Comparison of ENCODE assay signal across 8 mouse cellular contexts in the genomic region with DNA sequence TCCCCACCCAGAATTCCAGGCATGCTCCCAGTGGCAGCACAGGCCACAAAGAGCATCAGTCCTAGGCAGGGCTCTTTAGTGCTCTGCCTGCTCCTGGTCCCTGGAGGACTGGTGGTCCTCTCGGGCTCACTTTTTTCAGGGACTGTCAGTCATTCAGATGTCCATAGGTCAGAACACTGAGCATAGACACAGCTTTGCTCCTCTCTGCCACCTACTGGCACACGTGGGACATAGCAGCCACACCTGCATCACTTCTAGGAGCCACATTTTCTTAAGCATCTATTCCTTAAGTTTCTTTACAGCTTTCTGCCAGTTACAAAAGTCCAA. TPM values are rescaled to one million over a fixed set of nuclear protein-coding genes. Genes with fewer than 3 reads are reported as not detected.
DNase-seq lines count a peak whose midpoint lies in the region; ATAC-seq and TF ChIP-seq lines count a peak whose summit lies in the region.

No protein-coding gene starts in this region.

- peak; percentile 42 for DNase-seq in CD4-positive, CD25-positive, alpha-beta regulatory T cell, adult 2 months (ENCODE audit: low read depth, low spot score)
- peak; percentile 26 for DNase-seq in forebrain, embryonic 10.5 days (ENCODE audit: extremely low spot score, low spot score)
- no peak for DNase-seq in urinary bladder, postnatal 4 days (ENCODE audit: low spot score in 2 of 2)
- no peak for DNase-seq in right cerebral cortex, postnatal 25 days
- DNase-seq in left cerebral cortex, postnatal 4 days: no peak

- no peak overlapping the region for H3K27ac ChIP-seq in forebrain, embryonic 10.5 days

- H3K4me1 ChIP-seq in E14TG2a.4 (replicated peaks; ENCODE audit: low read depth, low read length): peaks cover 30% of the 10 kb centered on the region
- H3K4me1 ChIP-seq in forebrain, embryonic 10.5 days: peaks cover 12% of the 10 kb centered on the region

- H3K36me3 ChIP-seq in E14TG2a.4 (ENCODE audit: insufficient read depth, low read length): no peaks in the 10 kb centered on the region
- H3K36me3 ChIP-seq in forebrain, embryonic 10.5 days (replicated peaks): no peaks in the 10 kb centered on the region

- 18% methylated on average over 2 of the region's 2 CpGs for WGBS in forebrain, embryonic 10.5 days

- ATAC-seq in CD4-positive, CD25-positive, alpha-beta regulatory T cell, adult 4 months: no peak
- ATAC-seq in megakaryocyte, adult 5-6 weeks (ENCODE audit: poor library complexity, severe bottlenecking): peak; percentile 71

- no peaks in the 10 kb centered on the region for H3K27me3 ChIP-seq in E14TG2a.4 (ENCODE audit: insufficient read depth, low read length)
- no peaks in the 10 kb centered on the region for H3K27me3 ChIP-seq in forebrain, embryonic 10.5 days (ENCODE audit: poor library complexity, severe bottlenecking)

- intact Hi-C loops in left cerebral cortex, postnatal 4 days (cut with DNase I): loop anchor here (5.0 to 10.0 kb wide), 3 partner anchors 64 to 422 kb away; no protein-coding TSS in a partner anchor

- H3K9me3 ChIP-seq in E14TG2a.4 (ENCODE audit: low read length): peaks cover 7% of the 10 kb centered on the region; the same call in 1 of the 2 replicates
- H3K9me3 ChIP-seq in forebrain, embryonic 10.5 days: no peaks in the 10 kb centered on the region

- H3K4me3 ChIP-seq in E14TG2a.4 (replicated peaks; ENCODE audit: low read length): no peak overlapping the region
- H3K4me3 ChIP-seq in forebrain, embryonic 10.5 days: no peak overlapping the region

- TF ChIP-seq CTCF in E14TG2a.4 (conservative IDR thresholded peaks at IDR 0.05; ENCODE audit: low read length): peak; percentile 94

RNA-seq across cellular contexts. Expression of a gene that starts 12.6 kb away (rescaled TPM):
- not detected for polyA plus RNA-seq in CD4-positive, CD25-positive, alpha-beta regulatory T cell, adult 4 months (2017; shearing (Covaris generic))
- polyA plus RNA-seq in forebrain, embryonic 10.5 days (2016; fragmentation: Nextera tagmentation; extraction: Ambion mirVana): not detected in 2 replicates
- total RNA-seq in megakaryocyte, adult 5-6 weeks (2015): 0.23 and 0.31 TPM in 2 replicates
- total RNA-seq in megakaryocyte, adult 5-6 weeks (2017): not detected in 2 replicates
- total RNA-seq in left cerebral cortex, postnatal 4 days (2021): 1 to 10 TPM; 1.7 to 2.5 TPM

RNA-seq across cellular contexts. Expression of a gene that starts 54.0 kb away (rescaled TPM):
- not detected for polyA plus RNA-seq in CD4-positive, CD25-positive, alpha-beta regulatory T cell, adult 4 months (2017; shearing (Covaris generic))
- 2.2 and 2.9 TPM in 2 replicates for polyA plus RNA-seq in forebrain, embryonic 10.5 days (2016; fragmentation: Nextera tagmentation; extraction: Ambion mirVana)
- not detected in 2 replicates for total RNA-seq in megakaryocyte, adult 5-6 weeks (2015)
- total RNA-seq in megakaryocyte, adult 5-6 weeks (2017): not detected in 2 replicates
- not detected for total RNA-seq in left cerebral cortex, postnatal 4 days (2021)

Comparison
In these comparisons a context has a peak if more than half of its experiments do, and no peak if none do; other contexts are left out.
1. DNase-seq: peak in CD4-positive, CD25-positive, alpha-beta regulatory T cell, adult 2 months (single experiment) and forebrain, embryonic 10.5 days (single experiment); none in urinary bladder, postnatal 4 days (0 of 2), right cerebral cortex, postnatal 25 days (single experiment) and left cerebral cortex, postnatal 4 days (single experiment).